Mouse (Mus musculus) neural tube, embryonic 10.5 days (tissue): ENCODE measurements around the gene Gimap8.
A peak's percentile ranks its signal among the peaks of the same experiment; 100 is the strongest.

ENCODE experiments used
- DNase-seq: peaks from one replicate; pipeline ENCODE4 v3.0.0-alpha.2; 2017; ENCODE audit warnings: low spot score; ENCODE audit errors: extremely low spot score

The Gimap8 gene

DNA sequence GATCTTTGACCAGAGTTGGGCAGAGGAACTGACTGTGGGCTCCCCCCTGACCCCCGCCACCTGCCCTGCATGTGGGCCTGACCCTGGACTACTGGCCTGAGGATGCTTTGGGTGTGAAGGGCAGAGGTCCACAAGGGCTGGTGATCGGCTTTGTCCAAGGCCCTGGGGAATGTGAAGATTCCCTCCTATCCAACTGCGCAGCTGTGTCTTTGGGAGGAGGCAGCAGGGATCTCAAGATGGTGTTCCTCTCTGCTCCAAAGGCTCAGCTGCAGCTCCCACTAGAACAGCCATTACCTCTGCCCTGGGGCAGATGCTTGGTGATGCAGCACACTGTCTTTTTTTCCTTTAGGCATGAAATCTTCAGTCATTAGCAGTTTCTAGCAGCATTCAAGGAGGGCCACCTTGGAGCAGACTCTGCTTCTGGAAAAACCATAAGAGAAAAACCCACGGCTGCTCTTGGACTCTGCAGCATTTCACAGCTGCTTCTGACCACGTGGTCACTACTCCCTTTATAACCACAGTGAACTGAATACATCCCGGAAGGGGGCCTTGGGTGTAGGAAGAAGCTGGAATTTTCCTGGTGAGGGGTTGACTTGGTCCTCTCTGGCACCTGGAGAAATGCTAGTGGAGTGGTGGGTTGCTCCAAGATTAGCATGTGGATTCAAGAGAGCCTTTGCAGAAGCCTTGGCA, 9.1 kb upstream of the Gimap8 start:
- peak; percentile 6 for DNase-seq

DNA sequence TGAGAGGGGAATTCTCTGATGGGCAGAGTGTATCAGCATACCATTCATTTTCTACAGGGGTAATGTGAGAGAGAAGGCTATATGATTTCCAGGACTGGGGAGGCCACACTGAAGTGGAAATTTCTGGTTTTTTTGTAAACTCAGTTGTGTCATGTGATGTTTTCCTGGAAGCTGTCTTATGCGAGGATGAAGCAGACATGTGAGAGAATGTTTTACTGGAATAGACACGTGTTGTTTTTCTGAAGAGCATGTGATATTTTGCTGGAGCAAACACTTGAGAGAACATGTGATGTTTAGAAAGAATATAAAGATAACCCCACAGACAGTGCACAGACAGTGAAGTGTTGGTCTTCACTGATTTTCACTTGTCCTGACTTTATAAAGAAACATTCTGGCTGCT, 8.5 kb upstream of the Gimap8 start:
- DNase-seq: peak; percentile 8

GRCm38 (mm10) chr6:48641391-48641790, 5.6 kb upstream of the Gimap8 start:
- DNase-seq: no peak

GRCm38 (mm10) chr6:48642764-48643292, 4.2 kb upstream of the Gimap8 start:
- no peak for DNase-seq

DNA sequence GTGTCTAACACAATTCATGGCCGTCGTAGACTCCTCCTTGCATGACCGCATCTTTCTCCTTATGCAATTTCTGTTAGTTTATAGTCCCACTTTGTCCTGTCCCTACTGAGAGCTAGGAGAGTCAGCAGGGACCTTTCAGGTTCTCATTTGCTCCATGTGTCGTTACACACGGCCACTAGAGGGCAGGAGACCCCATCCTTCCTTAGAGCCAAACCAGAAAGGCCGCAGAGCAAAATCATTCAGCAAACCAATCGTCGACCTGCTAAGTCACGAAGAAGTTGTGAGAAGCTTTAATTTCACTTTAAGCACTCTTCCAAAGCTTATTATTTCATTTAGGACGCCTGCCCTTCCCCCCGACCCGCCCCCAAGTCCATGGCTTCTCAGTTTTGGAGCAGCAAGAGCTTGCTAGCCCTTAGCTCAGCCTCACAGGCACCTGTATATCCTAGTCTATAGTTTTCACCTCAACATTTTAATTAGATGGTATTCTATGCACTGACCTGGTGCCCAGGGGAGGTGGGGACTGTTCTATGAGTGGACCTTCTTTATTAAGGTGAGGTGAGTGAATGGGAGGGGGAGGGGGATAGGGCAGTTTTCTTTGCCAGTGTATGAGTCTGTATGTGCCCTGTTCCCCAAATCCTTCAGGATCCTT, 1.2 kb upstream of the Gimap8 start:
- peak; percentile 67 for DNase-seq

DNA sequence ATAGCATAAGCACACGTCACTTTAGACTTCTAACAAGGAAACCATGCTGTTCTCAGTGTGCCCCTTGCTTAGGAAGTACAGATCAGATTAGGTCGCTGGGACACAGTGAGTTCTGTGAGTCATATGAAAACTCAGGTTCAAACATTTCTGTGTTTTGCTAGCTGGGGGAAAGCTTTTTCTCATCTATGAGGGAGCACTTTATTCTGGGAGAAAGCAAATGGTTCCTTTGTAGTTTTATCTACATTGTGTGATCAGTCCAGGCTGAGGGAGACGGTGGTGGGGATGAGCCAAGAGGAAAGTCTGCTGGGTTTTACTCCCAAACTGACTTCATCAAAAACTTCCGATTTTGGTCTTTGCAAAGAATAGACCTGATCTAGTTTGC, 734 bp upstream of the Gimap8 start:
- DNase-seq: no peak

GRCm38 (mm10) chr6:48647611-48648010, 577 bp downstream of the Gimap8 start:
- no peak for DNase-seq

GRCm38 (mm10) chr6:48648779-48649178, 1.7 kb downstream of the Gimap8 start:
- DNase-seq: no peak

DNA sequence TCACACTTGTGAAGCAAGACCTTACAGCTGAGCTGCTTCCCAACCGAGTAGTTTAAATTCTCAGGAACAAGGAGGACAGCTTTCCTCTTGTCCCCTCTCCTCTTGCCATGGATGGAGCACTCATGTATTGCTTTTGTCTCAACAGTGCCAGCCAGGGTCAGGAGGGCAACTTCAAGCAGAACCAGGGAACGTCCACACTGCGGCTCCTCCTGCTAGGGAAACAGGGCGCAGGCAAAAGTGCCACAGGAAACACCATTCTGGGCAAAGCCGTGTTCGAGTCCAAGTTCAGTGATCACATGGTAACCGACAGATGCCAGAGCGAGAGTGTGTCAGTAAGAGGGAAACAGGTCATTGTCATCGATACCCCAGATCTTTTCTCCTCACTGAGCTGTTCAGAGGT, 3.0 kb downstream of the Gimap8 start:
- DNase-seq: no peak

DNA sequence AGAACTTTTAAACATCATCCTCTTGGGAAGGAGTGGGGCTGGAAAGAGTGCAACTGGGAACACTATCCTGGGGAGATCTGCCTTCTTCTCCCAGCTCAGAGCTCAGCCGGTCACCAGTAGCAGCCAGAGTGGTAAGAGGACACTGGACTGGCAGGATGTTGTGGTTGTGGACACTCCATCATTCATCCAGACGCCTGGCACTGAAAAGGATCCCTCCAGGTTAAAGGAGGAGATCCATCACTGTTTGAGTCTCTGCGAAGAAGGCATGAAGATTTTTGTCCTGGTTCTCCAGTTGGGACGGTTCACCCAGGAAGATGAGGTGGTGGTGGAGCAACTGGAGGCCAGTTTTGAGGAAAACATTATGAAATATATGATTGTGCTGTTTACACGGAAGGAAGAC, 11.7 kb downstream of the Gimap8 start:
- no peak for DNase-seq

DNA sequence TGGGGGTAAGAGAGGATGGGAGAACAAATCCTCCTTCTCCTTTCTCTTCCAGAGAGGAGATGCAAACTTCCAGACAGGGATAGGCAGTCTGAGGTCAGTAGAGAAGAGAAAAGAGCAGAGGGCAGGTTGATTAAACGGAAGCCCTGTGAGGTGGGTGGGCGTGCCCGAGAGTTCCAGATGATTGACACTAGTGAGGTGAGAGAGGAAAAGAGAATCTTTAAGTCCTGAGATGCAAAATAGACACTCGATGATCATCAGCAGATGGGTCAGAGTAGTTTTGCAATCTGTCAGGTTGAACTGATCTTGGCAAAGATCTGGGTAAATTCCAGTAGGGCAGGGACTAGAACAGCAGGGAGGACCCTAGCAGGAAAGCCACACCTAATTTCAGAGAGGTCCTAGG, 17.7 kb downstream of the Gimap8 start:
- no peak for DNase-seq

DNA sequence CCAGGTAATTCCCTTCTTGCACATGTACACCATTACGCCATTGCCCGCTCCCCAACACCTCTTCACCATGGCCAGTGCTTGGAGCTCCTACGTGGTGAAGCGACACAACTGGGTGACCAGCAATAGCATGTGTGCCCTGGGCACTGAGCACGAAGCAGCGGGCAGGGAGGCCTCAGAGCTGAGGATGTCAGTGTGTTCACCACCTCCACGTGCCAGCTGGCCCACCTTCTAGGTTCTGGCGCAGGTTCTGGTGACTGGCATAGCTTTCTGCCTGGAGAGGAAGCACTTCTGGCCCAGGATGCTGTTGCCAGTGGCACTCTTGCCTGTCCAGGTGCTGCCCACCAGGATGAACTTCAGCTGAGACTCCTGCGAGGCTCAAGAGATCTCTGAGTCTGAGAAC, 18.4 kb downstream of the Gimap8 start:
- DNase-seq: no peak

DNA sequence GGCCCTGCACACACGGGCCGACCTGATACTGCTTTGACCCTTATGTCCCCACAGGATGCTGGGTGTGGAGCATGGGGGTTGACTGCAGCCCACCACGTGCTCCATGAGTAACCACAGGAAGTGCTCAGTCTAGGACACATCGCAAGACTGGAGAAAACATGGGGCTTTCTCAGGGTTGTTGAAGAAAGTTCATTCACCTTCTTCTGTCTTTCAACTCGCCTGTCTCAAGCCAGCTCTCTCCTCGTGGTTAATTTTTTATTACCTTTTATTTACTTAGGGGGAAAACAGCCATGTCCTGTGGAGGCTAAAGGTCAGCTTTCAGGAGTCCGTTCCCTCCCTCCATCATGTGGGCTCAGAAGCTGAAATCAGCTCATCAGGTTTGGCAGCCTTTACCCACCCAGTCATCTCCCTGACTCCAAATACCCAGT, 19.1 kb downstream of the Gimap8 start:
- DNase-seq: no peak

- no peak for DNase-seq
Measured at GRCm38 (mm10) chr6:48668022-48668421, 21.0 kb downstream of the Gimap8 start.

DNA sequence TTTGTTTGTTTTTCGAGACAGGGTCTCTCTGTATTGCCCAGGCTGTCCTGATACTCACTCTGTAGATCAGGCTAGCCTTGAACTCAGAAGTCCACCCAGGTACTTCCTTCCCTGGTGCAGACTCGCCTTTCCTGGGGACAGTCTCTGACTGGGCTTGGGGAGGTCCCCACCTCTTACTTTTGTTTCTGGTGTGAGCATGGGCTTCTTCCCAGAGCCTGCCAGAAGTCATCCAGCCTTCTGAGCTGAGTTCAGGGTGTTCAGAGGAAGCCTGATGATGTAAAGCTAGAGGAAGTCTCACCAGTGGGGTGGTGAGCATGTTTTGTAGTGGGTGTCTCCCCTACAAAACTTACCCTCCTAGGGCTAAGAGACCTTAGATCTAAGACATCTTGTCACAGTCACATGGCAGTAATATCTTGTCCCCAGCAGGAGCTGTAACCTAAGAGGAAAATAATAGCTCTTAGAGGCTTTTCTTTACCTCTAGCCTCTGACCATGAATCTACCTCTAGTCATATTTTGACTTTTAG, 22.5 kb downstream of the Gimap8 start:
- no peak for DNase-seq

GRCm38 (mm10) chr6:48674291-48675058, 27.4 kb downstream of the Gimap8 start:
- DNase-seq: no peak

DNA sequence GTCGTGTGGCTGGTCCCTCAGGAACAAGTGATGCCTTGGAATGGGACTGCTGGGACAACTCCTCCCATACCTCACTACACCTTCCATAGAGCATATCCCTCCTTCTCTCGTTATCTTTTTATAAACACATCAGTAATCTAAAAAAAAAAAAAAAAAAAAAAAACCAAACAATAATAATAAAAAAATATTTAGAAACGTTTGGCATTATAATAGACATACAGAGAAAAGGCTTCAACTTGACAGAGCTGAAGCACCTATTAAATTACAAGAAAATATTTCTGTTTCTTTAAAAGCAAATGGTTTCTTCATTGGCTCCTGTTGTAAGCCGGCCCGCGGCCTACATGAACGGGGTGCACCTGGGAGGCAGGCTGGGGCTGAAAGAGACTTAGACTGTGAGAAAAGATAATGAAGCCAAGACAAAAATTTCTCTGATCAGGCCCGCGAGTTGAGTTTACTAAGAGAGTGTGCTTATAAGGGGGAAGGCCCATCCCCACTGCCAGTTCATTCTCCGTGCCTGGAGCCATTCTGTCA, 28.4 kb downstream of the Gimap8 start:
- no peak for DNase-seq

- peak; percentile 22 for DNase-seq
Measured at GRCm38 (mm10) chr6:48675931-48676859, 29.2 kb downstream of the Gimap8 start, which contains the start of gene Gimap9. Gene Gimap9 (plus strand): TSS chr6:48676129.

DNA sequence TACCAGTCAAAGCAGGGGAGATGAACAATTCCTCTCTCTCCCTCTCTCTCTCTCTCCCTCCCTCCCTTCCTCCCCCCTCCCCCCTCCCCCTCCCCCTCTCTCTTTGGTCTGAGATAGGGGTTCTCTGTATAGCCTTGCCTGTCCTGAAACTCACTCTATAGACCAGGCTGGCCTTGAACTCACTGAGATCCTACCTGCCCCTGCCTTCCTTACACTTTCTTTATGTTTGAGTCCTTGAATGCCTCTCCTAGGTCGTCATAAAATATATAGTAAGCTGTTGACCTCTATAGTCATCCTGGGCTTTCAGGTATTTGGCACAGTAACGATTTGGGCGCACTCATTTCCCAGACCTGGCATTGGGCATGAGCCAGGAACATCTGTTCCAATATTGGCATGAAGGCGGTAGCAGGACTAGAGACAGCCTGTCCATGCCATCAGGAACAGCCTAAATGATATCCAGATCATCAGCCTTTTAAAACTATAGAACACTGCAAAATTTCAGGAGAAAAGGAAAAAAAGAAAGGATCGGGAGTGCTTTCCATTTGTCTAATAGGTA, 29.9 kb downstream of the Gimap8 start:
- DNase-seq: peak; percentile 2
